Mouse (Mus musculus): ENCODE measurements around the gene Zfp219.

DNA sequence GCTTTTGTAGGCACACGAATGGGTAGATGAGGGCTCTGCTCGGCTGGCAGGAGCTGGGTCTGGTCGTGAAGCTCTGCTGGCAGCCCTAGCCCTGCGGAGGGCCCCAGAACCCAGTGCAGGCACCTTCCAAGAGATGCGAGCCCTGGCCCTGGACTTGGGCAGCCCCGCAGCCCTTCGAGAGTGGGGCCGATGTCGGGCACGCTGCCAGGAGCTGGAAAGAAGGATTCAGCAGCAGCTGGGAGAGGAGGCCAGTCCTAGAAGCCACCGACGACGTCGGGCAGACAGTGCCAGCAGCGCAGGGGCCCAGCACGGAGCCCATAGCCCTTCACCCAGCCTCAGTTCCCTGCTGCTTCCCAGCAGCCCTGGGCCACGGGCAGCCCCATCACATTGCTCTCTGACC is 23.7 kb downstream of the Zfp219 start:
- TF ChIP-seq POLR2A (IDR thresholded peaks at IDR 0.05; ENCODE audit: control insufficient read depth, extremely low read depth, insufficient read depth, low read length, poor library complexity) (no peak), CTCF (IDR thresholded peaks at IDR 0.05; ENCODE audit: borderline replicate concordance, control insufficient read depth, extremely low read depth, insufficient read depth, low read length, poor library complexity) (no peak)
